Mouse (Mus musculus) forebrain, postnatal 0 days (tissue): ENCODE data around the gene Rbm19. TPM values are rescaled to one million over a fixed set of nuclear protein-coding genes. Genes with fewer than 3 reads are reported as not detected.

Experiments used
- ATAC-seq: fragments of 200-750 bp; cut with Nextera tagmentation; 2 replicates; pipeline ENCODE4 v1.8.0; 2017; ENCODE audit warnings: mild to moderate bottlenecking, moderate library complexity
- DNase-seq: peaks from one replicate; pipeline ENCODE4 v3.0.0-alpha.2; 2015
- H3K27ac ChIP-seq: fragments of 300-500 bp; sonication (generic); 2 replicates; pipeline ENCODE4 v1.5.1; 2014; ENCODE audit warnings: low read depth, mild to moderate bottlenecking, antibody characterized with exemption, low read length, moderate library complexity, mixed read lengths
- H3K27me3 ChIP-seq: fragments of 300-500 bp; sonication (generic); 2 replicates; pipeline ENCODE4 v1.6.1; 2014; ENCODE audit warnings: mild to moderate bottlenecking, low read length, mixed read lengths; ENCODE audit not compliant: insufficient read depth
- H3K36me3 ChIP-seq: fragments of 300-500 bp; sonication (generic); 2 replicates; pipeline ENCODE4 v1.6.1; 2014; ENCODE audit warnings: mild to moderate bottlenecking, moderate library complexity; ENCODE audit not compliant: insufficient read depth
- H3K4me1 ChIP-seq: fragments of 300-500 bp; sonication (generic); 2 replicates; pipeline ENCODE4 v1.6.1; 2014; ENCODE audit warnings: antibody characterized with exemption; ENCODE audit not compliant: insufficient read depth
- H3K4me2 ChIP-seq: fragments of 300-500 bp; sonication (generic); 2 replicates; pipeline ENCODE4 v1.6.1; 2014; ENCODE audit warnings: low read depth, mild to moderate bottlenecking, moderate library complexity
- H3K4me3 ChIP-seq: fragments of 300-500 bp; sonication (generic); 2 replicates; pipeline ENCODE4 v1.5.1; 2014; ENCODE audit warnings: low read depth, low read length, mixed read lengths
- H3K9ac ChIP-seq: fragments of 300-500 bp; sonication (generic); 2 replicates; pipeline ENCODE4 v1.6.1; 2014; ENCODE audit warnings: mild to moderate bottlenecking
- H3K9me3 ChIP-seq: fragments of 300-500 bp; sonication (generic); 2 replicates; pipeline ENCODE4 v1.6.1; 2016; ENCODE audit warnings: low read length
- CTCF ChIP-seq: sonication (generic); IDR thresholded peaks from 2 replicates; pipeline ENCODE4 v1.5.1; 2016; ENCODE audit warnings: antibody characterized with exemption, control low read depth, low read depth
- WGBS: fragments of 180-500 bp; shearing (Covaris S2); extraction: QIAGEN DNeasy Blood & Tissue Kit; methylation state at CpG from one replicate; pipeline ENCODE4 v1.1.7; 2014; 5-methylcytosine and 5-hydroxymethylcytosine counted together
- polyA plus RNA-seq: library from polyadenylated mRNA; unstranded; fragments of >200 nt; fragmentation: Nextera tagmentation; extraction: Ambion mirVana; gene quantifications from 2 replicates; pipeline ENCODE4 v1.2.1, GENCODE M21; 2015
- total RNA-seq: library from RNA; depleted of rRNA; stranded (reverse); fragments of >200 nt; gene quantifications from 2 replicates; pipeline ENCODE4 v1.2.3, GENCODE M21; 2014

Gene Rbm19
- total and polyA plus RNA-seq, 2 experiments from 2014 or later: 15.0 to 27.2 TPM

DNA sequence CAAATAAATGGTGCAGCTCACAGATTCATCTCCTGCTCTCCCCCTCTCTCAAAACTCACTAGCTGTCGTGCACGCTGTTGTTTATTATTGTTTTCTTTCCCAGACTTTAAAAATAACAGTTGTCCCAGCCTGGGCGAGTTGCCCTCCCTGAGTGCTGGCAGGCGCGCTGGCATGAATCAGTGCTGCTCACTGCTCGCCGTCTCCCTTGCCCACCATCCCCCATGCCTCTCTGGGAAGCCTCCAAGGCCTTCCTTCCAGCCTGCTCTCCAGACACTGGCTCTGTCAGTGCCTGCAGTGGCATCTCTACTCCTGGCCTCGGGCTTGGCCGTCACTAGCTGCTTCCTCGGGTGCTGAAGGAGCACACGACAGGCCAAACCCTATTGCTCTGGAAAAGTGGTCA lies 48.2 kb downstream of the Rbm19 start:
- no peaks in the 10 kb centered on the region for H3K36me3 ChIP-seq
- no peak overlapping the region for H3K27ac ChIP-seq
- H3K4me3 ChIP-seq: no peak overlapping the region
- no peak overlapping the region for H3K4me2 ChIP-seq
- 40% methylated on average over 11 of the region's 11 CpGs for WGBS
- TF ChIP-seq CTCF: no peak
- H3K9me3 ChIP-seq: no peaks in the 10 kb centered on the region
- ATAC-seq: peak; percentile 94
- H3K9ac ChIP-seq: no peak overlapping the region
- H3K27me3 ChIP-seq: no peaks in the 10 kb centered on the region
- peaks cover 11% of the 10 kb centered on the region for H3K4me1 ChIP-seq
- DNase-seq: peak; percentile 88

DNA sequence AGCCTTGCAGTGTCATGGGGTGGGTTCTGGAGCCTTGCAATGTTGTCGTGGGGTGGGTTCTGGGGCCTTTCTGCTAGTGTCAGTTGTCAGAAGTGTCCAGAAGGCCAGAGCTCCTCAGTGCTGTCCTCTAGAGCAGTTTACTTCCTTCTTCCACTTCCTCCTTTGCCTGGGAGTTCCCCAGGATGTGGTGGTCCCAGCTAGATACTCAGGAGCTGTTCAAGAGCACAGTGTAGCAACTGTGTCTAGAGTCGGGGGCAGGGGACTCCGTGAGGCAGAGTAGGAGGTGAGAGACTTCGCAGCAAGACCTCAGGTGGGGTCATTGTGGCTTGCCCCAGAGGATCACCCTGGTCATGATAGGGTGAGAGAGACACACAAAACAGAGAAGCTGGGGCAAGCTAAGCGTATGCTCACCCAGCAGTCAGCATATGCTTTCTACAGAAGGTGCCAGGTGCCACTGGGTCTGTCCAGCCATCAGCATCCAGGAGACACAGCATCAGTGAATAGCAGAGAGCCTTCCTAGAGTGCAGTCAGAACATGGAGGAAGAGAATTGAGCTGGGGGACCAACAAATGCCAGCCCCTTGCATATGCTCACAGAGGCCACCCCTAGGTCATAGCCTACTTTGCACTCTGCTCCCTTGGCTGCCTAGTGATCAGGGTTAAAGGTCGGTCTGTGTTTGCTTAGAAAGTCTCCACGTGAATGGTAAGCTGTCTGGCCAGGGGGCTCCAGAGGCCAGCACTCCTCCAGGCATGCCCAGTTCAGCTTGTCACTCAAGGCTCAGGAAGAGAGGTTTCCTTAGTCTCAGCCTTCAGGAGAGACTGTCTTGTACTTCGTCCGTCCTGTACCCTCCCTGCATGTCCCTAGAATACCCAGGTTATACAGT lies 49.0 kb downstream of the Rbm19 start:
- no peak for TF ChIP-seq CTCF
- peaks cover 11% of the 10 kb centered on the region for H3K4me1 ChIP-seq
- H3K27ac ChIP-seq: no peak overlapping the region
- DNase-seq: no peak
- H3K4me2 ChIP-seq: no peak overlapping the region
- no peak overlapping the region for H3K4me3 ChIP-seq
- no peak overlapping the region for H3K9ac ChIP-seq
- 81% methylated on average over 9 of the region's 9 CpGs for WGBS
- no peaks in the 10 kb centered on the region for H3K9me3 ChIP-seq
- H3K36me3 ChIP-seq: no peaks in the 10 kb centered on the region
- no peaks in the 10 kb centered on the region for H3K27me3 ChIP-seq
- ATAC-seq: no peak

DNA sequence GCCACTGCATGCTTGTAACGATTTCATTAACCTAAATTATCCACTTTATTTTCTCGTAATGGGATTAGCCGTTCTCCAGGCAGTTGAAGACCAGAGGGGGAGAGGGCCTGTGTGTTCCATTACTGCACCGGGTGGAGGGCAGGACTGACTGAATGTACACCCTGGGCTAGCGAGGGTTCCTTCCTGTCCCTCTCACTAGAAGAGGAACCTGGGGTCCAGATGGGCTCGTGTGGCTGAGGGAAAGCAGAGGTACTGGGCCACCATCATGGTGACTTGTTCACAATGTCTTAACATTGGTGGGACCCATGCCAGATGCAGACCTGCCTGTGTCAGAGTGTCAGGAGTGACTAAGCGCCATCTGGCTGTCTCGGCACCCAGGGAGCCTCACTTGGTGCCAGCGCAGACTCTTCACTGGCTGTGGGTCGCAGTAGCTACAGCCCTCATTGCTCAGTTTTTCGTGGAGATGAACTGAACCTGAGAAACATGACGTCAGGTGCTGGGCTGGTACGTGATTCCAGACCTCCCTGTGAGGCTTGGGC lies 51.6 kb downstream of the Rbm19 start:
- no peak for ATAC-seq
- H3K27me3 ChIP-seq: no peaks in the 10 kb centered on the region
- no peak for TF ChIP-seq CTCF
- WGBS: 54% methylated on average over 13 of the region's 13 CpGs
- no peak for DNase-seq
- no peak overlapping the region for H3K4me2 ChIP-seq
- peaks cover 11% of the 10 kb centered on the region for H3K4me1 ChIP-seq
- no peak overlapping the region for H3K4me3 ChIP-seq
- H3K27ac ChIP-seq: no peak overlapping the region
- H3K36me3 ChIP-seq: no peaks in the 10 kb centered on the region
- H3K9ac ChIP-seq: no peak overlapping the region
- H3K9me3 ChIP-seq: no peaks in the 10 kb centered on the region

DNA sequence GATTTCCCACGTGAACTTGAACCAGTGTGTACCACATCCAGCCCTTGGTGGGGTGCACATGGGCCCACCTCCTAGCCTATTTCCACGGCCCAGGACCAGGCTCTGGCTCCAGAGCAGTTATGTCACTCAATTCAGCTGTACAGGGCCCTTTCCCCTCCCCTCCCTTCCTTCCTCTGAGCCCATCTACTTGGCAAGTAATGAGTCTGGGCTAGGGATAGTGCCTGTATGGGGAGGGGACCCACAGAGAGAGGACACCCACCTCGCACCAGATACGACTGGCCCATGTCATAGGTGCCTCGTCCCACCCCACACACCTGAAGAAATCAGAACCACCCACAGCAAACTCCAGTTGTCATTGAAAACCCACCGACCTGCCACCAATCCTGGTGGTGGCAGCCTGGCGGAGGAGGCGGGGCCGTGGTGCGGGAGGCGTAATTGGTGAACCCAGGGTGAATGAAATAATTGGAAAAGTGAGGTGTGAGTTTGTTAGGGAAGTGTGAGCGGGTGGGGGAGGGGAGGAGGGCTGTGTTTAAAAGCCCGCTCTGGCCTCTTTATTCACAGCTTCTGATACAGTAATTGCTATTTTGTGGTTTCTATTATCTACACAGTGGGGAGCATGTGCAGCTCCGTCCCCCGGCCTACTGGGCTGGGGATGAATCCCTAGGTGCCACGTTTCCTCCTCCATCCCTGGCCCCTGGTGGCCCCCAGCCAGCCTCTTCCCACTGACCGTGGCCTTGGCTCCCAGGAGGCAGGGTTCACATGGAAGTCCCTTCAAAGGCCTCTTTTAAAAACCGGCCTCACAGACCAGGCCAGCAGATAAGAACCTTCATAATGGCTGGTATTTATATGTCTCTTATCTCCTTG lies 55.8 kb downstream of the Rbm19 start:
- DNase-seq (no peak), ATAC-seq (no peak; the same call in 1 of the 2 replicates)
- Histone ChIP-seq H3K4me2 (no peak overlapping the region), H3K27me3 (no peaks in the 10 kb centered on the region), H3K4me3 (no peak overlapping the region), H3K27ac (no peak overlapping the region), H3K9me3 (no peaks in the 10 kb centered on the region), H3K9ac (no peak overlapping the region), H3K4me1 (no peaks in the 10 kb centered on the region; the same call in 1 of the 2 replicates), H3K36me3 (peaks cover 8% of the 10 kb centered on the region)
- no peak for TF ChIP-seq CTCF
- 22% methylated on average over 18 of the region's 18 CpGs for WGBS

DNA sequence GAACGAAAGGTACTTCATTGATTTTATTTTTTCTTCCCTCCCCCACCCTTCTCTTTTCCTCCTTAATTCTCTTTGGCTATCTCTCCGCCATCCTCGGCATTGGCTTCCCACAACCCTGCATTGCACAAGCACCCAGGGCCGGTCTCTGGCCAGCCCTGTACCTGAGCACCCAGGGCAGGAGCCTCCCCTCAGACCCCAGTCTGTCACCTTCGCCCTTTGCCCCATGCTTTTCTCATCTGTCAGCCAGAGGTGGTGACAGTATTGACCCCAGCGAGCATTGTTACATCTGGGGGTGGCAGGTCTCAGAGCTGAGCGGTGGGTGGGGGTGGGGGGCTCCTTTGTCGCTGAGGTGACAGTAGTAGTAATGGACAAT lies 56.5 kb downstream of the Rbm19 start:
- DNase-seq (no peak), ATAC-seq (no peak)
- H3K36me3 ChIP-seq: peaks cover 8% of the 10 kb centered on the region
- no peaks in the 10 kb centered on the region for H3K9me3 ChIP-seq
- H3K4me2 ChIP-seq: no peak overlapping the region
- H3K4me1 ChIP-seq: no peaks in the 10 kb centered on the region; the same call in 1 of the 2 replicates
- H3K27me3 ChIP-seq: no peaks in the 10 kb centered on the region
- WGBS: 79% methylated on average over 8 of the region's 8 CpGs
- no peak for TF ChIP-seq CTCF
- H3K4me3 ChIP-seq: no peak overlapping the region
- no peak overlapping the region for H3K9ac ChIP-seq
- H3K27ac ChIP-seq: no peak overlapping the region

DNA sequence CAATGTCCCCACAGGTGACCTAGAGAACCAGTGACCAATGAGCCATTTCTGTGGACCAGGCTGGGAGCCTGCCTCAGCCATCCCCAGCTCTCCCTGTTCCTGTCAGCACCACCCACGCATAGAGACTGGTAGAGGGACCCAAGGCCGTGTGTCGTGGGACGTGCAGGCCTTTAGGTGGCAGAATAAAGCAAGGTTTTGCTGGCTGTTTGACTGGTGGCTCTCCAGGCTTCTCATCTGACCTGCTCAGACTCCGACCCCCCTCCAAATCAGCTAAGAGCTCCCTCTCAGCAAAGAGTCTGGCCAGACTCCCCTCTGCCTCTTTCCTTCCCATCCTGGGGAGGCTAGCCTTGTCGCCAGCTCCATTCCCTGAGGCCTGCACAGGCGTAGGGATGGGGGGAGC lies 58.1 kb downstream of the Rbm19 start:
- peak; percentile 66 for TF ChIP-seq CTCF
- ATAC-seq: peak; percentile 84
- H3K9ac ChIP-seq: no peak overlapping the region

More for the DNA sequence above, 58.1 kb downstream of the Rbm19 start:
- no peak overlapping the region for H3K4me2 ChIP-seq
- no peak overlapping the region for H3K4me3 ChIP-seq
- DNase-seq: peak; percentile 66
- 50% methylated on average over 7 of the region's 7 CpGs for WGBS
- peaks cover 8% of the 10 kb centered on the region for H3K36me3 ChIP-seq
- H3K27ac ChIP-seq: no peak overlapping the region
- H3K9me3 ChIP-seq: no peaks in the 10 kb centered on the region
- H3K4me1 ChIP-seq: no peaks in the 10 kb centered on the region; the same call in 1 of the 2 replicates
- no peaks in the 10 kb centered on the region for H3K27me3 ChIP-seq
